Mouse (Mus musculus) olfactory bulb, adult 2 months (tissue): ENCODE results near the gene Rnf150.

Source experiments
- CTCF ChIP-seq: fragments of 200-500 bp; IDR thresholded peaks from 2 replicates; pipeline ENCODE4 v1.5.1; 2012; ENCODE audit warnings: low read depth, mild to moderate bottlenecking, low read length, moderate library complexity; ENCODE audit not compliant: insufficient read depth
- POLR2A ChIP-seq: fragments of 200-500 bp; IDR thresholded peaks from 2 replicates; pipeline ENCODE4 v1.6.1; 2012; ENCODE audit warnings: mild to moderate bottlenecking, low read depth, low read length, moderate library complexity; ENCODE audit not compliant: insufficient read depth

DNA sequence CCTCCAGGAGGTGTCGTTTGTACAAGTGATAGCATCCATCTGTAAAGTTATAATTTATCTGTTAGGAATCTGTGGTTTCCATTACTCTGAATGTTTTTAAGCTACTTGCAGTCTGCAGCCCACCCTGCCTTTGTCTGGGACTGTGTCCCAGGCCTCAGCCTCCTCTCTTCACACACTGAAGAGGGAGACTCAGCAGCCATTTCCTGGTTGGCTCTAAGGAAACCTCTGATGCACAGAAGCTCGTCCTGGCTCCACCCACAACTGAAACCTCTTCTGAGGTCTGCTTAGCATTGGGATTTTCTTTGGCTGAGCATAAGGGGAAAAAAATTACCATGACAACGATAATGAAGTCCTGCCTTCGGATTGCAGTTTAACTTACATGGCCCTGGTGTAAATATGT is 110.2 kb downstream of the Rnf150 start:
- TF ChIP-seq CTCF (no peak), POLR2A (no peak)
